Mouse (Mus musculus): ENCODE measurements around the gene Spns1. TPM values are rescaled to one million over a fixed set of nuclear protein-coding genes. Genes with fewer than 3 reads are reported as not detected.
"Not testable (repeated sequence)": the region's sequence is repeated elsewhere in the genome, so short reads cannot be mapped to it uniquely, and the experiment has no call there.

The Spns1 gene
- polyA plus RNA-seq, 1 experiment from 2014 or later: 45.1 TPM

- H3K4me1 ChIP-seq (replicated peaks): peaks cover 16% of the 10 kb centered on the region
- no peak overlapping the region for H3K27ac ChIP-seq (ENCODE audit: poor library complexity, severe bottlenecking)
- ATAC-seq (ENCODE audit: insufficient number of reproducible peaks, low FRiP score): no peak
- H3K9me3 ChIP-seq (replicated peaks): no peaks in the 10 kb centered on the region
- H3K36me3 ChIP-seq: no peaks in the 10 kb centered on the region
- no peak overlapping the region for H3K4me3 ChIP-seq
- H3K4me2 ChIP-seq: no peak overlapping the region
- 75% methylated on average over 8 of the region's 8 CpGs for WGBS
- H3K27me3 ChIP-seq (replicated peaks): no peaks in the 10 kb centered on the region
- H3K9ac ChIP-seq: no peak overlapping the region
Measured at GRCm38 (mm10) chr7:126338906-126339305, 38.3 kb downstream of the Spns1 start.

DNA sequence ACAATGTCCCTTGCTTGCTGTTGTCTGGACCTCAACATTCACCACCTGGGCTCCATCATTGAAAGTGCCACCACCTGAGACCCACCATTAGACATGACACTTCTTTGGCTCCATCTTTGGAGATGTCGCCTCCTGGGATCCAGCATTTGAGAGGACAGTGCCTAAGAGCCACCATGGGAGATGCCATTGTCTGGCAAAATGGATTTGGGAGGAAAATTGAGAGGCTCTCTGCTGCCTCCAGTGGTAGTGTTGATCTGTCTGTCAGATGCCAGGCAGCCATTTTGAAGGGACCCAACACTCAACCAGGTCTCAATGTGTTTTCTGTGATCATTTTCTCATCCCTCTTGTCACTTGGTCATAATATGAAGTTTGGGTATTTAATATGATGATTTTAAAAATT, 41.7 kb downstream of the Spns1 start:
- Histone ChIP-seq H3K9me3 (replicated peaks) (no peaks in the 10 kb centered on the region), H3K4me1 (replicated peaks) (peaks cover 10% of the 10 kb centered on the region), H3K27ac (ENCODE audit: poor library complexity, severe bottlenecking) (no peak overlapping the region), H3K27me3 (replicated peaks) (no peaks in the 10 kb centered on the region), H3K4me3 (no peak overlapping the region), H3K4me2 (no peak overlapping the region), H3K36me3 (no peaks in the 10 kb centered on the region), H3K9ac (no peak overlapping the region)
- 78% methylated on average over 1 of the region's 1 CpGs for WGBS
- ATAC-seq (ENCODE audit: insufficient number of reproducible peaks, low FRiP score): no peak

DNA sequence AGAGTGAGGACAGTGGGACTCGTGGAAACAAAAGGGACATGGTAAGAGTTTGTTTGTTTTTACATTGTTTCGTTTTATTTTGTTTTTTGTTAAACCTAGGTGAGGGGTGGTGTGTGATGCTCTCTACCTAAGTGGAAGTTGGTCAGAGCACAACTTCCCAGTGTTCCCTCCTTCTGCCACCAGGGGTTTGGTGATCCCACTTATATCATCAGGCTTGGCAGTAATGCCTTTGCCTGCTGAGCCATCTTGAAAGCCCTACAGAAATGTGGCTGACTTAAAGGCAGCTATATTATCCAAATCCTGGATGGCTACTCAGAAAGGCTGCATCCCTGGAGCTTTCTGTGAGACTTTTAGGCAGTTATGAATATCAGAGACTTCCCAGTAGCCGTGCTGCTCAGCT, 44.6 kb downstream of the Spns1 start:
- Histone ChIP-seq H3K9ac (no peak overlapping the region), H3K4me3 (no peak overlapping the region), H3K36me3 (no peaks in the 10 kb centered on the region), H3K4me1 (replicated peaks) (no peaks in the 10 kb centered on the region), H3K27ac (ENCODE audit: poor library complexity, severe bottlenecking) (no peak overlapping the region), H3K27me3 (replicated peaks) (no peaks in the 10 kb centered on the region), H3K9me3 (replicated peaks) (no peaks in the 10 kb centered on the region), H3K4me2 (no peak overlapping the region)
- 66% methylated on average over 3 of the region's 3 CpGs for WGBS
- no peak for ATAC-seq (ENCODE audit: insufficient number of reproducible peaks, low FRiP score)

DNA sequence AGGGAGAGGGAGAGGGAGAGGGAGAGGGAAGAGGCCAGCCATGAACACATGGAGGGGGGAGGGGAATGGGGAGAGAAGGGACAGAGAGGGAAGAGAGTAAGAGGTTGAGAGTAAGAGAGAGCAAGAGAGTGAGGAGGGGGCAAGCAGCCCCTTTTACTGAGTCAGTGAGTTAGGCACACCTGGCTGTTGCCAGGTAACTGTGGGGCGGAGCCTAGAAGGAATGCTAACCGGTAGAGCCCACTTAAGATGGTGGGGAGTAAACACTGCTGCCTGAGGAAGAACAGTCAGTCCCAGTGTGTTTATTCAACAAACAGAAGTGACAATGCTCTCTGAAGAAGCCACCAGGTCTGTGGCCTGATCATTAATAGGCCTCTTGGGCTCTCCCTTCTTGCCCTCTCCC, 46.6 kb downstream of the Spns1 start:
- H3K27ac ChIP-seq (ENCODE audit: poor library complexity, severe bottlenecking): no peak overlapping the region
- no peak overlapping the region for H3K4me2 ChIP-seq
- H3K27me3 ChIP-seq (replicated peaks): peaks cover 4% of the 10 kb centered on the region; the same call in 1 of the 2 replicates
- 45% methylated on average over 2 of the region's 2 CpGs for WGBS
- no peak overlapping the region for H3K4me3 ChIP-seq
- H3K9ac ChIP-seq: no peak overlapping the region
- no peaks in the 10 kb centered on the region for H3K36me3 ChIP-seq
- no peaks in the 10 kb centered on the region for H3K9me3 ChIP-seq (replicated peaks)
- no peak for ATAC-seq (ENCODE audit: insufficient number of reproducible peaks, low FRiP score)
- no peaks in the 10 kb centered on the region for H3K4me1 ChIP-seq (replicated peaks)

DNA sequence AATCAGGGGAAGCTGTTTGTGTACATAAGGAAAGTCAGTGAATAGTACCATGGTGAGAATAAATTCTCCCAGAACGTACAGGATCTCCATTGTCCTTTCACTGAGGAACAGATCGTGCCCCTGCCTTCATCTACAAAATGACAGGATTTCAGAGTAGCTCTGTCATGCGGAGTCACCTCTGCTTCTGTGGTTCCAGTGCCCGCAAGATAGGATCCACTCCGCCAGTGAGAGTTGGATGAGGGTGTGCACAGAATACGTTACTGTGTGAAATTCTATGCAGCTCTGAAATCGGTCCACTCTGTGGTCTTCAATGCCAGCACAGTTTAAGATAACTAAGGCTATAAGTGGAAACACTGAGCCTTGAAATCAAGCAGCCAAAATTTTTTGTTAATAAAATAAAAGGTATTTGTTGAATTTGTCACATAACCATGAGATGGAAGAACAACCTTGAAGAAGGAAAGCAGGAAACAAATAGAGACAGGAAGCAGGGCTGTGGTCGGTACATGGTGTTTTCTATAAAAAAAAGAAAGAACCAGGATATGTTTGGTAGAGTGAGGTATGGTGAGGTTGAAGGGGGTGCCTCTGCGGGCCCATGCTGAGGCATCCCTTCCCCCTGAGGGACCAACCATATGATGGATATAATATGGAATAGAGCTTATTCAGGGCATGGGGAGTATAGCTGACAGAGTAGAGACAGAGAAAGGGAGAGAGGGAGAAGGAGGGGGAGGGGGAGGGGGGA, 47.2 kb downstream of the Spns1 start:
- H3K4me2 ChIP-seq: no peak overlapping the region
- H3K27ac ChIP-seq (ENCODE audit: poor library complexity, severe bottlenecking): no peak overlapping the region
- no peaks in the 10 kb centered on the region for H3K9me3 ChIP-seq (replicated peaks)
- H3K4me1 ChIP-seq (replicated peaks): no peaks in the 10 kb centered on the region
- H3K4me3 ChIP-seq: no peak overlapping the region
- H3K27me3 ChIP-seq (replicated peaks): peaks cover 4% of the 10 kb centered on the region; the same call in 1 of the 2 replicates
- 74% methylated on average over 9 of the region's 9 CpGs for WGBS
- H3K9ac ChIP-seq: no peak overlapping the region
- no peaks in the 10 kb centered on the region for H3K36me3 ChIP-seq
- ATAC-seq (ENCODE audit: insufficient number of reproducible peaks, low FRiP score): no peak

GRCm38 (mm10) chr7:126328848-126329247, 48.4 kb downstream of the Spns1 start:
- 79% methylated on average over 5 of the region's 6 CpGs for WGBS
- H3K9ac ChIP-seq; H3K27me3 ChIP-seq (replicated peaks); H3K9me3 ChIP-seq (replicated peaks); H3K27ac ChIP-seq (ENCODE audit: poor library complexity, severe bottlenecking); H3K4me2 ChIP-seq; H3K36me3 ChIP-seq; H3K4me1 ChIP-seq (replicated peaks); H3K4me3 ChIP-seq; ATAC-seq (ENCODE audit: insufficient number of reproducible peaks, low FRiP score): not testable (repeated sequence)

GRCm38 (mm10) chr7:126325576-126326273, 51.5 kb downstream of the Spns1 start:
- not testable (repeated sequence) for ATAC-seq (ENCODE audit: insufficient number of reproducible peaks, low FRiP score); H3K4me1 ChIP-seq (replicated peaks); H3K36me3 ChIP-seq; H3K9me3 ChIP-seq (replicated peaks); H3K27ac ChIP-seq (ENCODE audit: poor library complexity, severe bottlenecking); H3K27me3 ChIP-seq (replicated peaks); H3K4me3 ChIP-seq; H3K4me2 ChIP-seq; H3K9ac ChIP-seq
- 23% methylated on average over 9 of the region's 9 CpGs for WGBS

DNA sequence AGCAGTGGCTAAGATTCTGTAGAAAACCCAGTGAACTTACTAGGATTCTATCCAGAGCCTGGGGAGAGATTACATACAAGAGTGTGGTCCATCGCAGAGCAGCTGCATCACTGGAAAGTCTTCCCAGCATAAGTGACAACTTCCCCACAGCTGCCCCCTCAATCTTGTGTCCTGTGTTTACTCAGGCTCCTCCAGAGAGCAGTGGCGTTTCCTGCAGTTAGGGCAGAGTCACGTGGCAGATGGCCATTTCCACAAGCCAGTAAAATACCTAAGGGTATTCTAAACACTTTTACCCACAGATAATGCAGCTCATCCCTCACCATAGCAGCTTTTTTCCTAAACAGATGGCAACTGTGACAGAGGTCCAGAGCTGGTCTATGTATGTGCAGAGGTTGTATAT, 52.5 kb downstream of the Spns1 start:
- ATAC-seq (ENCODE audit: insufficient number of reproducible peaks, low FRiP score): peak; percentile 87
- H3K9ac ChIP-seq: no peak overlapping the region
- 16% methylated on average over 3 of the region's 3 CpGs for WGBS

GRCm38 (mm10) chr7:126323729-126324128, 53.5 kb downstream of the Spns1 start:
- Histone ChIP-seq H3K9me3 (replicated peaks) (no peaks in the 10 kb centered on the region), H3K27ac (ENCODE audit: poor library complexity, severe bottlenecking) (no peak overlapping the region), H3K36me3 (no peaks in the 10 kb centered on the region), H3K4me3 (no peak overlapping the region), H3K9ac (no peak overlapping the region), H3K4me2 (peak overlapping the region; percentile 35), H3K4me1 (replicated peaks) (no peaks in the 10 kb centered on the region), H3K27me3 (replicated peaks) (peaks cover 10% of the 10 kb centered on the region; the same call in 1 of the 2 replicates)
- 8% methylated on average over 11 of the region's 11 CpGs for WGBS
- ATAC-seq (ENCODE audit: insufficient number of reproducible peaks, low FRiP score): no peak

More for the DNA sequence above, 52.5 kb downstream of the Spns1 start:
- Histone ChIP-seq H3K27ac (ENCODE audit: poor library complexity, severe bottlenecking) (peak overlapping the region; percentile 56), H3K4me2 (peak overlapping the region; percentile 35), H3K36me3 (no peaks in the 10 kb centered on the region), H3K27me3 (replicated peaks) (peaks cover 10% of the 10 kb centered on the region; the same call in 1 of the 2 replicates), H3K4me1 (replicated peaks) (no peaks in the 10 kb centered on the region), H3K4me3 (peak overlapping the region; percentile 12; the same call in 1 of the 2 replicates), H3K9me3 (replicated peaks) (no peaks in the 10 kb centered on the region)
